Mouse (Mus musculus): ENCODE data around the gene Rgs3. TPM values are rescaled to one million over a fixed set of nuclear protein-coding genes. Genes with fewer than 3 reads are reported as not detected.

Gene Rgs3
- polyA plus RNA-seq, 1 experiment from 2014 or later = 50.4 TPM

GRCm38 (mm10) chr4:62628547-62628946 is 68.9 kb downstream of the Rgs3 start:
- H3K4me3 ChIP-seq (replicated peaks; ENCODE audit: low read length) = no peak overlapping the region
- WGBS = 76% methylated on average over 7 of the region's 7 CpGs
- peaks cover 24% of the 10 kb centered on the region for H3K4me1 ChIP-seq (replicated peaks; ENCODE audit: control insufficient read depth, insufficient read depth, low read length)
- ATAC-seq = no peak
- no peak overlapping the region for H3K9ac ChIP-seq (replicated peaks; ENCODE audit: low read depth, low read length)
- H3K9me3 ChIP-seq (ENCODE audit: control insufficient read depth, low read length) = no peaks in the 10 kb centered on the region
- no peak overlapping the region for H3K27ac ChIP-seq (ENCODE audit: low read length)
- H3K4me2 ChIP-seq (ENCODE audit: low read length) = no peak overlapping the region
- no peaks in the 10 kb centered on the region for H3K36me3 ChIP-seq (ENCODE audit: control insufficient read depth, insufficient read depth)
- no peaks in the 10 kb centered on the region for H3K27me3 ChIP-seq (replicated peaks; ENCODE audit: control insufficient read depth, insufficient read depth, low read length)

- Histone ChIP-seq H3K9me3 (ENCODE audit: control insufficient read depth, low read length) (no peaks in the 10 kb centered on the region), H3K36me3 (ENCODE audit: control insufficient read depth, insufficient read depth) (no peaks in the 10 kb centered on the region), H3K4me3 (replicated peaks; ENCODE audit: low read length) (no peak overlapping the region), H3K4me1 (replicated peaks; ENCODE audit: control insufficient read depth, insufficient read depth, low read length) (peaks cover 22% of the 10 kb centered on the region), H3K27me3 (replicated peaks; ENCODE audit: control insufficient read depth, insufficient read depth, low read length) (no peaks in the 10 kb centered on the region), H3K27ac (ENCODE audit: low read length) (no peak overlapping the region), H3K9ac (replicated peaks; ENCODE audit: low read depth, low read length) (no peak overlapping the region), H3K4me2 (ENCODE audit: low read length) (no peak overlapping the region)
- no peak for ATAC-seq
- 81% methylated on average over 9 of the region's 9 CpGs for WGBS
Observed at GRCm38 (mm10) chr4:62629461-62629860, 69.8 kb downstream of the Rgs3 start.

- H3K27ac ChIP-seq (ENCODE audit: low read length) = no peak overlapping the region
Observed at GRCm38 (mm10) chr4:62629905-62630304, 70.3 kb downstream of the Rgs3 start.

GRCm38 (mm10) chr4:62633243-62633642 is 73.6 kb downstream of the Rgs3 start:
- Histone ChIP-seq H3K27me3 (replicated peaks; ENCODE audit: control insufficient read depth, insufficient read depth, low read length) (no peaks in the 10 kb centered on the region), H3K36me3 (ENCODE audit: control insufficient read depth, insufficient read depth) (no peaks in the 10 kb centered on the region), H3K9ac (replicated peaks; ENCODE audit: low read depth, low read length) (no peak overlapping the region), H3K27ac (ENCODE audit: low read length) (no peak overlapping the region), H3K4me3 (replicated peaks; ENCODE audit: low read length) (no peak overlapping the region), H3K4me2 (ENCODE audit: low read length) (no peak overlapping the region), H3K4me1 (replicated peaks; ENCODE audit: control insufficient read depth, insufficient read depth, low read length) (peaks cover 4% of the 10 kb centered on the region; the same call in 1 of the 2 replicates), H3K9me3 (ENCODE audit: control insufficient read depth, low read length) (no peaks in the 10 kb centered on the region)
- ATAC-seq = no peak
- WGBS = 93% methylated on average over 4 of the region's 4 CpGs

More at GRCm38 (mm10) chr4:62629905-62630304, 70.3 kb downstream of the Rgs3 start:
- H3K4me3 ChIP-seq (replicated peaks; ENCODE audit: low read length) = no peak overlapping the region
- ATAC-seq = no peak
- no peaks in the 10 kb centered on the region for H3K27me3 ChIP-seq (replicated peaks; ENCODE audit: control insufficient read depth, insufficient read depth, low read length)
- WGBS = 60% methylated on average over 4 of the region's 4 CpGs
- H3K36me3 ChIP-seq (ENCODE audit: control insufficient read depth, insufficient read depth) = no peaks in the 10 kb centered on the region
- no peak overlapping the region for H3K4me2 ChIP-seq (ENCODE audit: low read length)
- H3K4me1 ChIP-seq (replicated peaks; ENCODE audit: control insufficient read depth, insufficient read depth, low read length) = peaks cover 18% of the 10 kb centered on the region
- H3K9ac ChIP-seq (replicated peaks; ENCODE audit: low read depth, low read length) = no peak overlapping the region
- H3K9me3 ChIP-seq (ENCODE audit: control insufficient read depth, low read length) = no peaks in the 10 kb centered on the region

GRCm38 (mm10) chr4:62634054-62634591 is 74.5 kb downstream of the Rgs3 start:
- Histone ChIP-seq H3K4me2 (ENCODE audit: low read length) (no peak overlapping the region), H3K4me1 (replicated peaks; ENCODE audit: control insufficient read depth, insufficient read depth, low read length) (peaks cover 4% of the 10 kb centered on the region; the same call in 1 of the 2 replicates), H3K9me3 (ENCODE audit: control insufficient read depth, low read length) (no peaks in the 10 kb centered on the region), H3K9ac (replicated peaks; ENCODE audit: low read depth, low read length) (no peak overlapping the region), H3K4me3 (replicated peaks; ENCODE audit: low read length) (no peak overlapping the region), H3K27me3 (replicated peaks; ENCODE audit: control insufficient read depth, insufficient read depth, low read length) (no peaks in the 10 kb centered on the region), H3K36me3 (ENCODE audit: control insufficient read depth, insufficient read depth) (no peaks in the 10 kb centered on the region), H3K27ac (ENCODE audit: low read length) (no peak overlapping the region)
- 72% methylated on average over 11 of the region's 13 CpGs for WGBS
- ATAC-seq = 0 out of 2 replicates have a peak, but pooled peaks have one; percentile 7

GRCm38 (mm10) chr4:62634840-62635239 is 75.2 kb downstream of the Rgs3 start:
- WGBS = 95% methylated on average over 2 of the region's 2 CpGs
- H3K36me3 ChIP-seq (ENCODE audit: control insufficient read depth, insufficient read depth) = no peaks in the 10 kb centered on the region
- no peaks in the 10 kb centered on the region for H3K9me3 ChIP-seq (ENCODE audit: control insufficient read depth, low read length)
- no peak for ATAC-seq
- H3K27ac ChIP-seq (ENCODE audit: low read length) = no peak overlapping the region
- H3K9ac ChIP-seq (replicated peaks; ENCODE audit: low read depth, low read length) = no peak overlapping the region
- H3K4me2 ChIP-seq (ENCODE audit: low read length) = no peak overlapping the region
- H3K4me1 ChIP-seq (replicated peaks; ENCODE audit: control insufficient read depth, insufficient read depth, low read length) = peaks cover 4% of the 10 kb centered on the region; the same call in 1 of the 2 replicates
- H3K27me3 ChIP-seq (replicated peaks; ENCODE audit: control insufficient read depth, insufficient read depth, low read length) = no peaks in the 10 kb centered on the region
- H3K4me3 ChIP-seq (replicated peaks; ENCODE audit: low read length) = no peak overlapping the region

GRCm38 (mm10) chr4:62636047-62636446 is 76.4 kb downstream of the Rgs3 start:
- H3K27me3 ChIP-seq (replicated peaks; ENCODE audit: control insufficient read depth, insufficient read depth, low read length) = no peaks in the 10 kb centered on the region
- H3K4me1 ChIP-seq (replicated peaks; ENCODE audit: control insufficient read depth, insufficient read depth, low read length) = peaks cover 4% of the 10 kb centered on the region; the same call in 1 of the 2 replicates
- H3K9ac ChIP-seq (replicated peaks; ENCODE audit: low read depth, low read length) = no peak overlapping the region
- H3K9me3 ChIP-seq (ENCODE audit: control insufficient read depth, low read length) = no peaks in the 10 kb centered on the region
- no peaks in the 10 kb centered on the region for H3K36me3 ChIP-seq (ENCODE audit: control insufficient read depth, insufficient read depth)
- H3K4me2 ChIP-seq (ENCODE audit: low read length) = no peak overlapping the region
- no peak for ATAC-seq
- no peak overlapping the region for H3K4me3 ChIP-seq (replicated peaks; ENCODE audit: low read length)
- no peak overlapping the region for H3K27ac ChIP-seq (ENCODE audit: low read length)
- WGBS = 95% methylated on average over 6 of the region's 6 CpGs

- H3K9me3 ChIP-seq (ENCODE audit: control insufficient read depth, low read length) = no peaks in the 10 kb centered on the region
- no peaks in the 10 kb centered on the region for H3K36me3 ChIP-seq (ENCODE audit: control insufficient read depth, insufficient read depth)
- no peaks in the 10 kb centered on the region for H3K27me3 ChIP-seq (replicated peaks; ENCODE audit: control insufficient read depth, insufficient read depth, low read length)
- H3K4me2 ChIP-seq (ENCODE audit: low read length) = no peak overlapping the region
- no peak overlapping the region for H3K9ac ChIP-seq (replicated peaks; ENCODE audit: low read depth, low read length)
- WGBS = 87% methylated on average over 4 of the region's 4 CpGs
- H3K27ac ChIP-seq (ENCODE audit: low read length) = no peak overlapping the region
- H3K4me3 ChIP-seq (replicated peaks; ENCODE audit: low read length) = no peak overlapping the region
- peaks cover 4% of the 10 kb centered on the region; the same call in 1 of the 2 replicates for H3K4me1 ChIP-seq (replicated peaks; ENCODE audit: control insufficient read depth, insufficient read depth, low read length)
- no peak for ATAC-seq
Observed at GRCm38 (mm10) chr4:62637856-62638604, 78.4 kb downstream of the Rgs3 start.

GRCm38 (mm10) chr4:62640496-62641229 is 81.0 kb downstream of the Rgs3 start:
- Histone ChIP-seq H3K4me3 (replicated peaks; ENCODE audit: low read length) (no peak overlapping the region), H3K9ac (replicated peaks; ENCODE audit: low read depth, low read length) (no peak overlapping the region), H3K27ac (ENCODE audit: low read length) (no peak overlapping the region), H3K4me2 (ENCODE audit: low read length) (no peak overlapping the region), H3K27me3 (replicated peaks; ENCODE audit: control insufficient read depth, insufficient read depth, low read length) (no peaks in the 10 kb centered on the region), H3K4me1 (replicated peaks; ENCODE audit: control insufficient read depth, insufficient read depth, low read length) (peaks cover 9% of the 10 kb centered on the region; the same call in 1 of the 2 replicates), H3K9me3 (ENCODE audit: control insufficient read depth, low read length) (no peaks in the 10 kb centered on the region), H3K36me3 (ENCODE audit: control insufficient read depth, insufficient read depth) (no peaks in the 10 kb centered on the region)
- ATAC-seq = no peak
- WGBS = 75% methylated on average over 15 of the region's 15 CpGs

Measured in forebrain, embryonic 16.5 days (tissue).